Mouse (Mus musculus): ENCODE measurements around the gene Tprn.

The Tprn gene

GRCm38 (mm10) chr2:25262291-25262767, at the start of gene Tprn:
Gene Tprn, plus strand, starts transcription at chr2:25262618.
- peak; percentile 95 for DNase-seq (ENCODE audit: low read depth)

- DNase-seq (ENCODE audit: low read depth) = no peak
Observed at GRCm38 (mm10) chr2:25213266-25213865, 49.1 kb upstream of the Tprn start.

GRCm38 (mm10) chr2:25214444-25214843, 48.0 kb upstream of the Tprn start, which contains the start of gene Stpg3:
Gene Stpg3, minus strand, starts transcription at chr2:25214637.
- no peak for DNase-seq (ENCODE audit: low read depth)

GRCm38 (mm10) chr2:25217666-25218065, 44.8 kb upstream of the Tprn start:
- DNase-seq (ENCODE audit: low read depth) = no peak

GRCm38 (mm10) chr2:25218445-25218844, 44.0 kb upstream of the Tprn start, which contains the start of gene Fam166a:
Gene Fam166a, plus strand, starts transcription at chr2:25218745.
- no peak for DNase-seq (ENCODE audit: low read depth)

GRCm38 (mm10) chr2:25221331-25221772, 41.1 kb upstream of the Tprn start:
- no peak for DNase-seq (ENCODE audit: low read depth)

- DNase-seq (ENCODE audit: low read depth) = no peak
Observed at GRCm38 (mm10) chr2:25223681-25224491, 38.5 kb upstream of the Tprn start.

- no peak for DNase-seq (ENCODE audit: low read depth)
Observed at GRCm38 (mm10) chr2:25224492-25224765, 38.0 kb upstream of the Tprn start, which contains the start of gene Tubb4b. Gene Tubb4b, minus strand, starts transcription at chr2:25224702.

- peak; percentile 99 for DNase-seq (ENCODE audit: low read depth)
Observed at GRCm38 (mm10) chr2:25224766-25225752, 37.4 kb upstream of the Tprn start.

GRCm38 (mm10) chr2:25225811-25226379, 36.5 kb upstream of the Tprn start:
- DNase-seq (ENCODE audit: low read depth) = no peak

GRCm38 (mm10) chr2:25226864-25227263, 35.6 kb upstream of the Tprn start:
- DNase-seq (ENCODE audit: low read depth) = no peak

- peak; percentile 26 for DNase-seq (ENCODE audit: low read depth)
Observed at GRCm38 (mm10) chr2:25227406-25227805, 35.0 kb upstream of the Tprn start.

GRCm38 (mm10) chr2:25228431-25228889, 34.0 kb upstream of the Tprn start:
- DNase-seq (ENCODE audit: low read depth) = peak; percentile 94

GRCm38 (mm10) chr2:25228995-25229530, 33.4 kb upstream of the Tprn start:
- no peak for DNase-seq (ENCODE audit: low read depth)

GRCm38 (mm10) chr2:25229582-25229981, 32.8 kb upstream of the Tprn start:
- no peak for DNase-seq (ENCODE audit: low read depth)

GRCm38 (mm10) chr2:25230581-25230980, 31.8 kb upstream of the Tprn start:
- no peak for DNase-seq (ENCODE audit: low read depth)

- no peak for DNase-seq (ENCODE audit: low read depth)
Observed at GRCm38 (mm10) chr2:25231038-25231437, 31.4 kb upstream of the Tprn start.

- DNase-seq (ENCODE audit: low read depth) = no peak
Observed at GRCm38 (mm10) chr2:25233421-25233820, 29.0 kb upstream of the Tprn start.

GRCm38 (mm10) chr2:25234050-25234449, 28.4 kb upstream of the Tprn start, which contains the start of gene Slc34a3:
Gene Slc34a3, minus strand, starts transcription at chr2:25234364.
- no peak for DNase-seq (ENCODE audit: low read depth)

- DNase-seq (ENCODE audit: low read depth) = no peak
Observed at GRCm38 (mm10) chr2:25234551-25235220, 27.7 kb upstream of the Tprn start.

- DNase-seq (ENCODE audit: low read depth) = no peak
Observed at GRCm38 (mm10) chr2:25236614-25237013, 25.8 kb upstream of the Tprn start, which contains the start of gene Rnf224. Gene Rnf224, minus strand, starts transcription at chr2:25236787.

All from naive thymus-derived CD4-positive, alpha-beta T cell, adult 2 months (primary cell).